Mouse (Mus musculus): ENCODE measurements around the gene Ankrd11. TPM values are rescaled to one million over a fixed set of nuclear protein-coding genes. Genes with fewer than 3 reads are reported as not detected.

The Ankrd11 gene
- polyA plus RNA-seq, 1 experiment from 2014 or later: 13.6 TPM

DNA sequence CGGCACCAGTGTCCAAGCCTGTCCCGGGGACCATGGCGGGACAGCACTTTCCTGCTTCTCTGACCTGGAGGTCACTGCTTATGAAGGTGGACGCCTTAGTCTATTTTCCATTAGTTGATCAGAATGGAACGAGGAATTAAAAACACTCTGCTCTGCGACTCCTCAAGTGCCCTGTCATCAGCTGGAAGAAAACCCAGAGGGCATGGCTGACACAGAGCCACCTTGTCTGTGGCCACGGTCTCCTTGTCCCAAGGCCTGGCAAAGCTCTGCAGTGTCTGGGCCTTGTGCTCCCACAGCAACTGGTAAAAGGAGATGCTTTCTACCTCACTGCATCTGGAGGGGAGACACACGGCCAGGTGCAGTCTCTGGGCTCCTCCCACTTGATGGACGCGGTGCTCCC is 158.4 kb downstream of the Ankrd11 start:
- peaks cover 68% of the 10 kb centered on the region for H3K36me3 ChIP-seq
- DNase-seq: no peak
- no peak overlapping the region for H3K27ac ChIP-seq
- H3K4me2 ChIP-seq: no peak overlapping the region
- no peak for ATAC-seq (ENCODE audit: low read depth)
- H3K9me3 ChIP-seq (replicated peaks): no peaks in the 10 kb centered on the region
- H3K4me1 ChIP-seq (replicated peaks): no peaks in the 10 kb centered on the region
- H3K4me3 ChIP-seq (replicated peaks): no peak overlapping the region
- 88% methylated on average over 10 of the region's 10 CpGs for WGBS (ENCODE audit: insufficient replicate concordance)
- H3K9ac ChIP-seq: no peak overlapping the region
- no peaks in the 10 kb centered on the region for H3K27me3 ChIP-seq

DNA sequence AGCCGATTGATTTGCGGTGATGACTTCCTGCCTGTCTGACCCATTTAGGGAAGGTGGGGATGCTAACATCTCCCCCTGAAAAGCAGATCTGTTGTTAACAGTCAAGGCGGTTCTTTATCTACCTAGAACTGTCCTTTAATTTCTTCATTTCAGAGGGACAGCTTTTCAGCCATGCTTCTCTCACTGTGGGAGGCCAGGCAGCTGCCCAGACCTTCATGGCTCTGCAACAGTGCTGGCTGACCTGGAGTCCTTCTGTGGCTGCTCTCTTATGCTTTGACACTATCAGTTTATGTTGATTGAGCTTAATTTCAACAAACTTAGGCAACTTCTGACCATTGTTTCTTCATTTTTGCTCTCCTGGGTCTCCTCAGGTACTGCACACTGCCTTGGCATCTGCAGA is 161.8 kb downstream of the Ankrd11 start:
- Histone ChIP-seq H3K36me3 (peaks cover 35% of the 10 kb centered on the region), H3K27ac (no peak overlapping the region), H3K9ac (no peak overlapping the region), H3K4me3 (replicated peaks) (no peak overlapping the region), H3K9me3 (replicated peaks) (no peaks in the 10 kb centered on the region), H3K27me3 (no peaks in the 10 kb centered on the region), H3K4me2 (no peak overlapping the region), H3K4me1 (replicated peaks) (no peaks in the 10 kb centered on the region)
- ATAC-seq (ENCODE audit: low read depth) (no peak), DNase-seq (no peak)
- 61% methylated on average over 3 of the region's 3 CpGs for WGBS (ENCODE audit: insufficient replicate concordance)

DNA sequence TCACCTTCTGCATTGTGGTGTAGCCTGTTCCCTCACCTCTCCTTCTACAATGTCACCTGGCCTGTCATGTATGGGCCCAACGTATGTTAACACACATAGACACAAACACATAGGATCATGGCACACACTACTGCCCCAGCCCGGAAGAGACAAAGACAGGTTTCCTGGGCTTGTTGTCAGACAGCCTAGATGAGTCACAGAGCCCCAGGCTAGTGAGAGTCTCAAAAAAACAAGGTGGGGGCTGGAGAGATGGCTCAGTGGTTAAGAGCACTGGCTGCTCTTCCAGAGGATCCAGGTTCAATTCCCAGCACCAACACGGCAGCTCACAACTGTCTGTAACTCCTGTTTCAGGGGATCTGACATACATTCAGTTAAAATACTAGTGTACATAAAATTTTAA is 163.8 kb downstream of the Ankrd11 start:
- WGBS (ENCODE audit: insufficient replicate concordance): 64% methylated on average over 3 of the region's 3 CpGs
- DNase-seq (no peak), ATAC-seq (ENCODE audit: low read depth) (no peak)
- H3K36me3 ChIP-seq: peaks cover 15% of the 10 kb centered on the region
- no peak overlapping the region for H3K4me2 ChIP-seq
- no peak overlapping the region for H3K9ac ChIP-seq
- H3K27me3 ChIP-seq: no peaks in the 10 kb centered on the region
- no peaks in the 10 kb centered on the region for H3K4me1 ChIP-seq (replicated peaks)
- no peaks in the 10 kb centered on the region for H3K9me3 ChIP-seq (replicated peaks)
- H3K27ac ChIP-seq: no peak overlapping the region
- no peak overlapping the region for H3K4me3 ChIP-seq (replicated peaks)

DNA sequence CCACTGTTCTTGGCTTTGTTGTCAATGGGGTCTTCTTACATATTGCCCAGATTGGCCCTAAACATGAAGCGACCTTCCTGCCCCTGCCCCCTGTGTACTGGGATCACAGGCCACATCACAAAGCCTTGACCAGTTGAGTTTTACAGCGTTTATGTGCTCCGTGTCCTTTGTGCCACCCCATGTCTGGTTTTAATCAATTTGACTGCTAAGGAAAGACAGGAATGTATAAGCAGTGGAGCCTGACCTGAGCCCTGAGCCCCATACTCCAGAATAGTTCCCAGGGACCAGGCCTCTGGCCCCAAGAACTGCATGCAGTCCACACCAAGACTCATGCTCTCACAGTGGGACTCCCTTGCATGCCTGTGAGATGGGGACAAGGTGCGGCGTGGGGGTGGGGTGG is 166.9 kb downstream of the Ankrd11 start:
- Histone ChIP-seq H3K4me3 (replicated peaks) (no peak overlapping the region), H3K27me3 (no peaks in the 10 kb centered on the region), H3K27ac (no peak overlapping the region), H3K4me1 (replicated peaks) (peaks cover 17% of the 10 kb centered on the region), H3K36me3 (no peaks in the 10 kb centered on the region), H3K9ac (no peak overlapping the region), H3K9me3 (replicated peaks) (no peaks in the 10 kb centered on the region), H3K4me2 (no peak overlapping the region)
- no peak for DNase-seq
- 78% methylated on average over 5 of the region's 5 CpGs for WGBS (ENCODE audit: insufficient replicate concordance)
- no peak for ATAC-seq (ENCODE audit: low read depth)

DNA sequence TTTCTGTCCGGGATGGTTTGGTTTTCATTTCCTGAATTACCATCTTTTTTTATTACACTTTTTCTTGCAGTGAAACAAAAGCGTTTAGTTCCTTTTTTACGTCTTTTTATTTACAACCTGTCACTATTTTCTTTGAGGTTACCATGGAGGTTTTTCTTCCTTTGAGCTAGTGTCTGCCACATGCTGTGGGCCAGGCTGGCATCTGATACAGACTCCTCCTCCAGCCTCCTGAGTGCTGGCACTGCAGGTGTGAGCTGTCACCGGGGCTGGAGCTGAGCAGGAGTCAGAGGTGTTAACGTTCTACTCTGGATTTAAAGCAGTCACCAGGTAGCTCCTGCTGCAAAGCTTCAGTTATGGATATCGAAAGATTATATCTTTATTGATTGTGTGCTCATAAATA is 168.9 kb downstream of the Ankrd11 start:
- no peaks in the 10 kb centered on the region for H3K9me3 ChIP-seq (replicated peaks)
- no peak for ATAC-seq (ENCODE audit: low read depth)
- H3K27ac ChIP-seq: no peak overlapping the region
- H3K4me3 ChIP-seq (replicated peaks): no peak overlapping the region
- no peak overlapping the region for H3K4me2 ChIP-seq
- H3K4me1 ChIP-seq (replicated peaks): peaks cover 22% of the 10 kb centered on the region
- H3K9ac ChIP-seq: no peak overlapping the region
- DNase-seq: no peak
- 44% methylated on average over 6 of the region's 6 CpGs for WGBS (ENCODE audit: insufficient replicate concordance)
- H3K27me3 ChIP-seq: 0 out of 2 replicates have a peak, but pooled peaks cover 2% of the 10 kb centered on the region
- no peaks in the 10 kb centered on the region for H3K36me3 ChIP-seq

DNA sequence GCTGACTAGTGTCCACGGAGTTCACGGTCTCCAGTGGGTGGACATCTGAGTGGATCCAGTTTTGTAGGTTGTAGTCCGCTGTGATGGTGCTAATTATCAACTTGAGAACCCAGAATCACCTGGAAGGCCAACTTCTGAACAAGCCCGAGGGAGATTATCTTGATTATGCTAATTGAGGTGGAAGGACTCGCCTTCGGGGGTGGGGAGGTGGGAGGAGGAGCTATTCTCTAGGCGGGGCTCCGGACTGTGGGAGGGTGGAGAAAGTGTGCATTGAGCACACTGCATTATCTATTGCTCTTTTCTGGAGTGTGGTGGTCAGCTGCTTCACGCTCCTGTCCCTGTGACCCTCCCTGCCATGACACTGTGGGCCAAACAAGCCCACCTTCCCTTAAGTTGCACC is 170.4 kb downstream of the Ankrd11 start:
- Histone ChIP-seq H3K36me3 (no peaks in the 10 kb centered on the region), H3K4me2 (peak overlapping the region; percentile 16; the same call in 1 of the 2 replicates), H3K9me3 (replicated peaks) (no peaks in the 10 kb centered on the region), H3K27ac (no peak overlapping the region), H3K9ac (no peak overlapping the region), H3K27me3 (0 out of 2 replicates have a peak, but pooled peaks cover 6% of the 10 kb centered on the region), H3K4me3 (replicated peaks) (no peak overlapping the region), H3K4me1 (replicated peaks) (peaks cover 22% of the 10 kb centered on the region)
- peak; percentile 59 for ATAC-seq (ENCODE audit: low read depth)
- DNase-seq: no peak
- 42% methylated on average over 9 of the region's 9 CpGs for WGBS (ENCODE audit: insufficient replicate concordance)

DNA sequence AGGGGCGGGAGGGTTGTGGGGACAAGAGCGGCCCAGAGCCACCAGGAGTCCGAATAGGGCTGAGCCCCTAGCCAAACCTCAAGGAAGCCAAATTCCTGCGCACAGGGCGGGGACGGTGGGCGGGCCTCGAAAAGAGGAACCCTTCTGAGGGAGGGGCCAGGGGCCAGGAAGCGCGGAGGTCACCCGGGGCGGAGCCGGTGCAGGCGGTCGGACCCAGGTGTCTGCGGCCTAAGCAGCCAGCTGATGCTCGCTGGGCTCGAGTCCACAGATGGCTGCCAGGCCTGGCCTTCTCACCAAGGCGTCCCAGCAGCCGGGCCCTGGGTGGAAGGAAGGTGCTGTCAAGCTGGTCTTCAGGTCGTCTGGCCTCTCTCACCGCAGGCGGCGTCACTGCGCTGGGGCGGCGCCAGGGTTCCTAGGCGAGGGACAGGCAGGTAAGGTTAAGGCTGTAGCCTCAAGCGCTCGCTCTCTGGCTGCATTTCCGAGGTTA is 171.7 kb downstream of the Ankrd11 start:
- Histone ChIP-seq H3K9ac (peak overlapping the region; percentile 61), H3K27me3 (peaks cover 14% of the 10 kb centered on the region), H3K9me3 (replicated peaks) (no peaks in the 10 kb centered on the region), H3K4me2 (peak overlapping the region; percentile 71), H3K4me3 (replicated peaks) (peak overlapping the region; percentile 45), H3K4me1 (replicated peaks) (peaks cover 22% of the 10 kb centered on the region), H3K27ac (no peak overlapping the region), H3K36me3 (no peaks in the 10 kb centered on the region)
- peak; percentile 64 for ATAC-seq (ENCODE audit: low read depth)
- WGBS (ENCODE audit: insufficient replicate concordance): 7% methylated on average over 30 of the region's 31 CpGs
- peak; percentile 61 for DNase-seq

DNA sequence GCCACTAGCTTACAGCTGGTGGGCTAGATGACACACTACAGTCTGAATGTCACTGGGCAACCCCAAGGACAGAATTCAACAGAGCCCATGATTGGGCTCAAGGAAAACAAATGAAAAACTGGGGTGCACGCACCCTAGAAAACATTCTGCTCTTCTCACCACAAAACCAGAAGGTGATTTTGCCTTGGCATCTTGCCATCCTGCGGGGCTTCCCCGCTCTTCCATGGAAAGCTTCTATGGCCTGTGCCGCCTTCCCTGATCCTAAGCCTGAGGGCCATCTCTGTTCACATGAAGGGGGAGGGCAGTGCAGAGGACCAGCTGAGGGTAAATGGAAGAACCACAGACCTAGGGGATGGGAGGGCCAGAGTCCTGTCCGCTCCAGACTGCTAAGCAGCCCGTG is 174.1 kb downstream of the Ankrd11 start:
- H3K4me1 ChIP-seq (replicated peaks): peaks cover 22% of the 10 kb centered on the region
- WGBS (ENCODE audit: insufficient replicate concordance): 69% methylated on average over 6 of the region's 6 CpGs
- ATAC-seq (ENCODE audit: low read depth): no peak

GRCm38 (mm10) chr8:122866231-122866630 is 175.8 kb downstream of the Ankrd11 start:
- no peaks in the 10 kb centered on the region for H3K9me3 ChIP-seq (replicated peaks)
- H3K4me3 ChIP-seq (replicated peaks): no peak overlapping the region
- H3K9ac ChIP-seq: no peak overlapping the region
- WGBS (ENCODE audit: insufficient replicate concordance): 52% methylated on average over 8 of the region's 8 CpGs
- peaks cover 13% of the 10 kb centered on the region for H3K4me1 ChIP-seq (replicated peaks)
- H3K36me3 ChIP-seq: no peaks in the 10 kb centered on the region
- H3K27ac ChIP-seq: no peak overlapping the region
- ATAC-seq (ENCODE audit: low read depth) (no peak), DNase-seq (no peak)
- H3K27me3 ChIP-seq: peaks cover 36% of the 10 kb centered on the region
- no peak overlapping the region for H3K4me2 ChIP-seq

More for the DNA sequence above, 174.1 kb downstream of the Ankrd11 start:
- H3K27ac ChIP-seq: no peak overlapping the region
- no peak overlapping the region for H3K4me2 ChIP-seq
- peaks cover 34% of the 10 kb centered on the region for H3K27me3 ChIP-seq
- no peaks in the 10 kb centered on the region for H3K9me3 ChIP-seq (replicated peaks)
- no peak for DNase-seq
- no peak overlapping the region for H3K4me3 ChIP-seq (replicated peaks)
- no peak overlapping the region for H3K9ac ChIP-seq
- no peaks in the 10 kb centered on the region for H3K36me3 ChIP-seq

DNA sequence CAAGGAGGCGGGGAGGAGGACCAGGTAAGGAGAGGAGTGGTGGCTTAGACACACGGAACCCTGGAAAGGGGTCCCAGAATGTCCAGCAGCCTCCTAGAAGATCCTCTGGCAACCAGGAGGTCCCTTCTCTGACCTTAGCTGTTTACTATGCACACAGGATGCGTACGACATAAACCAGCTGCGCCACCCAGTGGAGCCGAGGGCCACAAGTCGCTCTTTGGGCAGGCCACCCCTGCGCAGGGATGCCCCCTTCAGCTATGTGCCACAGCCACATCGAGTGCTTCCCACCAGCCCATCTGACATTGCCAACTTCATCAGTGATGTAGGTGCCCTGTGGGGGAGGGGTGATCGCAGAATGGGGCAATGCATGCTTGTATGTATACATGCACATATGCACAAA is 176.6 kb downstream of the Ankrd11 start:
- 45% methylated on average over 10 of the region's 10 CpGs for WGBS (ENCODE audit: insufficient replicate concordance)
- no peaks in the 10 kb centered on the region for H3K36me3 ChIP-seq
- H3K4me2 ChIP-seq: 0 out of 2 replicates have a peak overlapping the region, but pooled peaks have one; percentile 23
- ATAC-seq (ENCODE audit: low read depth): no peak
- peaks cover 40% of the 10 kb centered on the region for H3K27me3 ChIP-seq
- no peak for DNase-seq
- no peaks in the 10 kb centered on the region for H3K9me3 ChIP-seq (replicated peaks)
- H3K4me3 ChIP-seq (replicated peaks): no peak overlapping the region
- no peak overlapping the region for H3K27ac ChIP-seq
- H3K4me1 ChIP-seq (replicated peaks): peaks cover 8% of the 10 kb centered on the region
- H3K9ac ChIP-seq: no peak overlapping the region

- H3K4me2 ChIP-seq: peak overlapping the region; percentile 23; the same call in 1 of the 2 replicates
- H3K4me1 ChIP-seq (replicated peaks): peaks cover 5% of the 10 kb centered on the region
- H3K9me3 ChIP-seq (replicated peaks): no peaks in the 10 kb centered on the region
- DNase-seq (no peak), ATAC-seq (ENCODE audit: low read depth) (no peak)
- peaks cover 45% of the 10 kb centered on the region for H3K27me3 ChIP-seq
- H3K9ac ChIP-seq: no peak overlapping the region
- WGBS (ENCODE audit: insufficient replicate concordance): 50% methylated on average over 26 of the region's 26 CpGs
- H3K4me3 ChIP-seq (replicated peaks): no peak overlapping the region
- H3K36me3 ChIP-seq: no peaks in the 10 kb centered on the region
- no peak overlapping the region for H3K27ac ChIP-seq
Observed at GRCm38 (mm10) chr8:122864719-122865129, 177.4 kb downstream of the Ankrd11 start.

- WGBS (ENCODE audit: insufficient replicate concordance): 48% methylated on average over 13 of the region's 13 CpGs
Observed at GRCm38 (mm10) chr8:122859843-122860242, 182.2 kb downstream of the Ankrd11 start.

More at GRCm38 (mm10) chr8:122859843-122860242, 182.2 kb downstream of the Ankrd11 start:
- no peak overlapping the region for H3K9ac ChIP-seq
- H3K4me2 ChIP-seq: no peak overlapping the region
- H3K9me3 ChIP-seq (replicated peaks): no peaks in the 10 kb centered on the region
- no peak overlapping the region for H3K4me3 ChIP-seq (replicated peaks)
- no peaks in the 10 kb centered on the region for H3K36me3 ChIP-seq
- peaks cover 40% of the 10 kb centered on the region for H3K27me3 ChIP-seq
- no peak for DNase-seq
- no peak for ATAC-seq (ENCODE audit: low read depth)
- H3K27ac ChIP-seq: no peak overlapping the region
- peaks cover 7% of the 10 kb centered on the region for H3K4me1 ChIP-seq (replicated peaks)

Measured in liver, embryonic 13.5 days (tissue).